Mouse (Mus musculus) thymus, adult 2 months (tissue): ENCODE results near the gene Meis1.

Source experiments
- CTCF ChIP-seq: fragments of 200-500 bp; IDR thresholded peaks from 2 replicates; pipeline ENCODE4 v1.5.1; 2012; ENCODE audit warnings: mild to moderate bottlenecking, control low read depth, low read length, moderate library complexity, borderline replicate concordance; ENCODE audit not compliant: control insufficient read depth, poor library complexity, insufficient read depth; ENCODE audit errors: extremely low read depth
- POLR2A ChIP-seq: fragments of 200-500 bp; IDR thresholded peaks from 2 replicates; pipeline ENCODE4 v1.6.1; 2012; ENCODE audit warnings: mild to moderate bottlenecking, low read length, control low read depth, moderate library complexity; ENCODE audit not compliant: control insufficient read depth, poor library complexity, insufficient read depth; ENCODE audit errors: extremely low read depth

DNA sequence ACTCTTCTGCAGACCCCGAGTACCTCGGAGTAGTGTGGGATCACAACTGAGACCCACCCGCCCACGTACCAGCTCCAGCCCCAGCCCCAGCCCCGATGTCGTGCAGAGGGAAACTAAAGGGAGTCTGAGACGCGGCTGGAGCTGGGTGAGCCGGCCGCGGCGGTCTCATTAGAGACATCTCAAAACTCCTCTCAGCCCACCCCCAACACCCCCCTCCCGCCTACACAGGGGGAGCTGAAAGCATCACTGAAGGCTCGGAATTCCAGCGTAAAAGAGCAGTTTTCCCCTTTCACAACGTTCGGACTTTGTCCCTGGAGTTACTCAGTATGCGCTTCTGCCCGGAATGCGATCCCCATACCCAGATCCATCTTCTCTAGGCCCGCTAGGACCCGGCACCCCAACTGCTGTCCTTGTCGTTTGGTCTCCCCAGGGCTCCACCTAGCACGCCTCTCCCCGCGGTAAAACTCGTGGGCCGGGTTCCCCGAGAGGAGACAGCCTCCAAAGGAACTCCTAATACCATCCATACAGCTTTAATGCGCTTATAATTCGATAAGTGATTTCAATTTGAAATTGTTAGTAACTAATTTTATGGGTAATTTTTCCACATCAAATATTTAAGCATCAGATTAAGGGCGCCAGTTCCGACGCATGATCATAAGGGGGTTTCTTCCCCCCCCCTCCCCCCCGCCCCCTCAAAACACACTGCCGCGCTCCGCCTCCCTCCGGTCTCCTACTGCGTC, 141.7 kb downstream of the Meis1 start:
- no peak for TF ChIP-seq CTCF
- no peak for TF ChIP-seq POLR2A
